Mouse (Mus musculus): Measurements from ENCODE around the gene Tead1.
A peak's percentile ranks its signal among the peaks of the same experiment; 100 is the strongest.

Gene Tead1

GRCm38 (mm10) chr7:112721859-112722258 lies 42.7 kb downstream of the Tead1 start:
- no peak for DNase-seq (ENCODE audit: extremely low read depth, low read depth, low spot score)

GRCm38 (mm10) chr7:112728399-112728798 lies 49.3 kb downstream of the Tead1 start:
- no peak for DNase-seq (ENCODE audit: extremely low read depth, low read depth, low spot score)

- no peak for DNase-seq (ENCODE audit: extremely low read depth, low read depth, low spot score)
These were observed 51.1 kb downstream of the Tead1 start for GRCm38 (mm10) chr7:112730209-112730608.

- no peak for DNase-seq (ENCODE audit: extremely low read depth, low read depth, low spot score)
These were observed 52.5 kb downstream of the Tead1 start for GRCm38 (mm10) chr7:112731584-112731983.

GRCm38 (mm10) chr7:112739174-112739573 lies 60.1 kb downstream of the Tead1 start:
- DNase-seq (ENCODE audit: extremely low read depth, low read depth, low spot score) = no peak

GRCm38 (mm10) chr7:112741790-112742189 lies 62.7 kb downstream of the Tead1 start:
- no peak for DNase-seq (ENCODE audit: extremely low read depth, low read depth, low spot score)

GRCm38 (mm10) chr7:112743063-112743462 lies 63.9 kb downstream of the Tead1 start:
- DNase-seq (ENCODE audit: extremely low read depth, low read depth, low spot score) = no peak

GRCm38 (mm10) chr7:112743621-112744395 lies 64.7 kb downstream of the Tead1 start:
- no peak for DNase-seq (ENCODE audit: extremely low read depth, low read depth, low spot score)

GRCm38 (mm10) chr7:112747187-112747586 lies 68.1 kb downstream of the Tead1 start:
- DNase-seq (ENCODE audit: extremely low read depth, low read depth, low spot score) = no peak

- peak; percentile 73 for DNase-seq (ENCODE audit: extremely low read depth, low read depth, low spot score)
These were observed 68.7 kb downstream of the Tead1 start for GRCm38 (mm10) chr7:112747836-112748235.

- DNase-seq (ENCODE audit: extremely low read depth, low read depth, low spot score) = no peak
These were observed 69.2 kb downstream of the Tead1 start for GRCm38 (mm10) chr7:112748327-112748726.

- no peak for DNase-seq (ENCODE audit: extremely low read depth, low read depth, low spot score)
These were observed 71.0 kb downstream of the Tead1 start for GRCm38 (mm10) chr7:112750101-112750500.

GRCm38 (mm10) chr7:112752311-112752710 lies 73.2 kb downstream of the Tead1 start:
- DNase-seq (ENCODE audit: extremely low read depth, low read depth, low spot score) = no peak

GRCm38 (mm10) chr7:112753314-112753713 lies 74.2 kb downstream of the Tead1 start:
- DNase-seq (ENCODE audit: extremely low read depth, low read depth, low spot score) = no peak

GRCm38 (mm10) chr7:112759359-112759975 lies 80.3 kb downstream of the Tead1 start:
- no peak for DNase-seq (ENCODE audit: extremely low read depth, low read depth, low spot score)

- no peak for DNase-seq (ENCODE audit: extremely low read depth, low read depth, low spot score)
These were observed 81.2 kb downstream of the Tead1 start for GRCm38 (mm10) chr7:112760293-112760692.

GRCm38 (mm10) chr7:112760782-112761181 lies 81.7 kb downstream of the Tead1 start:
- no peak for DNase-seq (ENCODE audit: extremely low read depth, low read depth, low spot score)

GRCm38 (mm10) chr7:112762870-112763269 lies 83.8 kb downstream of the Tead1 start:
- peak; percentile 80 for DNase-seq (ENCODE audit: extremely low read depth, low read depth, low spot score)

GRCm38 (mm10) chr7:112763513-112763912 lies 84.4 kb downstream of the Tead1 start:
- no peak for DNase-seq (ENCODE audit: extremely low read depth, low read depth, low spot score)

GRCm38 (mm10) chr7:112764921-112765320 lies 85.8 kb downstream of the Tead1 start:
- DNase-seq (ENCODE audit: extremely low read depth, low read depth, low spot score) = no peak

- no peak for DNase-seq (ENCODE audit: extremely low read depth, low read depth, low spot score)
These were observed 90.7 kb downstream of the Tead1 start for GRCm38 (mm10) chr7:112769866-112770265.

- no peak for DNase-seq (ENCODE audit: extremely low read depth, low read depth, low spot score)
These were observed 92.3 kb downstream of the Tead1 start for GRCm38 (mm10) chr7:112771461-112771860.
